Mouse (Mus musculus) stomach, embryonic 15.5 days (tissue): ENCODE results near the gene Serpina1b. TPM values are rescaled to one million over a fixed set of nuclear protein-coding genes. Genes with fewer than 3 reads are reported as not detected.
"Not testable (repeated sequence)": the region's sequence is repeated elsewhere in the genome, so short reads cannot be mapped to it uniquely, and the experiment has no call there.

Source experiments
- ATAC-seq: fragments of 200-750 bp; cut with Nextera tagmentation; 2 replicates; pipeline ENCODE4 v1.8.0; 2017; ENCODE audit warnings: low read depth, moderate number of reproducible peaks, moderate TSS enrichment; ENCODE audit not compliant: insufficient read depth, low FRiP score
- H3K27ac ChIP-seq: fragments of 300-500 bp; sonication (generic); 2 replicates; pipeline ENCODE4 v1.5.1; 2015; ENCODE audit warnings: mild to moderate bottlenecking, inconsistent platforms
- H3K27me3 ChIP-seq: fragments of 300-500 bp; sonication (generic); replicated peaks from 2 replicates; pipeline ENCODE4 v1.6.1; 2015; ENCODE audit warnings: inconsistent platforms
- H3K36me3 ChIP-seq: fragments of 300-500 bp; sonication (generic); 2 replicates; pipeline ENCODE4 v1.6.1; 2015; ENCODE audit warnings: inconsistent platforms
- H3K4me1 ChIP-seq: fragments of 300-500 bp; sonication (generic); 2 replicates; pipeline ENCODE4 v1.6.1; 2015; ENCODE audit warnings: inconsistent platforms
- H3K4me2 ChIP-seq: fragments of 300-500 bp; sonication (generic); 2 replicates; pipeline ENCODE4 v1.6.1; 2015; ENCODE audit warnings: mild to moderate bottlenecking, inconsistent platforms
- H3K4me3 ChIP-seq: fragments of 300-500 bp; sonication (generic); replicated peaks from 2 replicates; pipeline ENCODE4 v1.5.1; 2015; ENCODE audit warnings: inconsistent platforms
- H3K9ac ChIP-seq: fragments of 300-500 bp; sonication (generic); 2 replicates; pipeline ENCODE4 v1.6.1; 2015; ENCODE audit warnings: inconsistent platforms
- H3K9me3 ChIP-seq: fragments of 300-500 bp; sonication (generic); 2 replicates; pipeline ENCODE4 v1.6.1; 2016; ENCODE audit warnings: inconsistent platforms
- WGBS: fragments of 180-500 bp; shearing (Covaris S2); methylation state at CpG from one replicate; pipeline ENCODE4 v1.1.7; 2015; 5-methylcytosine and 5-hydroxymethylcytosine counted together
- polyA plus RNA-seq: library from polyadenylated mRNA; unstranded; fragments of >200 nt; fragmentation: Nextera tagmentation; extraction: Ambion mirVana; gene quantifications from 2 replicates; pipeline ENCODE4 v1.2.1, GENCODE M21; 2015

Serpina1b gene
- polyA plus RNA-seq, 1 experiment from 2014 or later: 70.2 TPM

- no peak overlapping the region for H3K27ac ChIP-seq
- H3K36me3 ChIP-seq: no peaks in the 10 kb centered on the region
- H3K27me3 ChIP-seq: no peaks in the 10 kb centered on the region
- H3K4me2 ChIP-seq: no peak overlapping the region
- ATAC-seq: no peak
- no peaks in the 10 kb centered on the region for H3K9me3 ChIP-seq
- 38% methylated on average over 7 of the region's 7 CpGs for WGBS
- no peaks in the 10 kb centered on the region for H3K4me1 ChIP-seq
- no peak overlapping the region for H3K9ac ChIP-seq
- no peak overlapping the region for H3K4me3 ChIP-seq
Measured at GRCm38 (mm10) chr12:103687021-103687420, 143.2 kb downstream of the Serpina1b start.

- 77% methylated on average over 3 of the region's 3 CpGs for WGBS
Measured at GRCm38 (mm10) chr12:103686050-103686449, 144.1 kb downstream of the Serpina1b start.

GRCm38 (mm10) chr12:103685386-103685785, 144.8 kb downstream of the Serpina1b start:
- Histone ChIP-seq H3K9ac (no peak overlapping the region), H3K9me3 (no peaks in the 10 kb centered on the region), H3K4me3 (no peak overlapping the region), H3K4me2 (no peak overlapping the region), H3K36me3 (no peaks in the 10 kb centered on the region), H3K27ac (no peak overlapping the region), H3K4me1 (no peaks in the 10 kb centered on the region), H3K27me3 (no peaks in the 10 kb centered on the region)
- ATAC-seq: no peak
- WGBS: 29% methylated on average over 3 of the region's 3 CpGs

More at GRCm38 (mm10) chr12:103686050-103686449, 144.1 kb downstream of the Serpina1b start:
- H3K27ac ChIP-seq: no peak overlapping the region
- no peaks in the 10 kb centered on the region for H3K9me3 ChIP-seq
- ATAC-seq: no peak
- H3K4me2 ChIP-seq: no peak overlapping the region
- no peak overlapping the region for H3K9ac ChIP-seq
- no peak overlapping the region for H3K4me3 ChIP-seq
- H3K36me3 ChIP-seq: no peaks in the 10 kb centered on the region
- H3K4me1 ChIP-seq: no peaks in the 10 kb centered on the region
- H3K27me3 ChIP-seq: no peaks in the 10 kb centered on the region

GRCm38 (mm10) chr12:103683775-103684174, 146.4 kb downstream of the Serpina1b start:
- no peaks in the 10 kb centered on the region for H3K9me3 ChIP-seq
- 50% methylated on average over 4 of the region's 4 CpGs for WGBS
- ATAC-seq: no peak

GRCm38 (mm10) chr12:103681739-103682138, 148.4 kb downstream of the Serpina1b start:
- Histone ChIP-seq H3K4me3 (no peak overlapping the region), H3K9ac (no peak overlapping the region), H3K4me1 (no peaks in the 10 kb centered on the region), H3K27ac (no peak overlapping the region), H3K27me3 (no peaks in the 10 kb centered on the region), H3K9me3 (no peaks in the 10 kb centered on the region), H3K4me2 (no peak overlapping the region), H3K36me3 (no peaks in the 10 kb centered on the region)
- 52% methylated on average over 2 of the region's 2 CpGs for WGBS
- ATAC-seq: peak; percentile 54; the same call in 1 of the 2 replicates

More at GRCm38 (mm10) chr12:103683775-103684174, 146.4 kb downstream of the Serpina1b start:
- Histone ChIP-seq H3K4me3 (no peak overlapping the region), H3K27ac (no peak overlapping the region), H3K9ac (no peak overlapping the region), H3K4me1 (no peaks in the 10 kb centered on the region), H3K36me3 (no peaks in the 10 kb centered on the region), H3K27me3 (no peaks in the 10 kb centered on the region), H3K4me2 (no peak overlapping the region)

GRCm38 (mm10) chr12:103681169-103681568, 149.0 kb downstream of the Serpina1b start:
- H3K4me3 ChIP-seq: no peak overlapping the region
- H3K4me2 ChIP-seq: no peak overlapping the region
- WGBS: 68% methylated on average over 2 of the region's 2 CpGs
- H3K27ac ChIP-seq: no peak overlapping the region
- no peak for ATAC-seq
- no peaks in the 10 kb centered on the region for H3K27me3 ChIP-seq
- H3K9ac ChIP-seq: no peak overlapping the region
- no peaks in the 10 kb centered on the region for H3K4me1 ChIP-seq
- H3K36me3 ChIP-seq: no peaks in the 10 kb centered on the region
- H3K9me3 ChIP-seq: no peaks in the 10 kb centered on the region

- H3K27ac ChIP-seq, H3K4me1 ChIP-seq, H3K36me3 ChIP-seq, H3K9ac ChIP-seq, H3K9me3 ChIP-seq, H3K4me3 ChIP-seq, H3K27me3 ChIP-seq, H3K4me2 ChIP-seq: not testable (repeated sequence)
- WGBS: 92% methylated on average over 1 of the region's 1 CpGs
- ATAC-seq: peak; percentile 53; the same call in 1 of the 2 replicates
Measured at GRCm38 (mm10) chr12:103679853-103680252, 150.3 kb downstream of the Serpina1b start.

Other genes starting within 250 kb of the Serpina1b start
- 2.8 and 4.6 TPM in 2 replicates for gene Serpina10, start 198.9 kb downstream of the Serpina1b start, polyA plus RNA-seq
- gene Serpina6, start 173.2 kb downstream of the Serpina1b start, polyA plus RNA-seq: 300 and 304 TPM in 2 replicates
- 0.71 and 1.3 TPM in 2 replicates for gene Serpina16, start 154.2 kb downstream of the Serpina1b start, polyA plus RNA-seq
- not detected in 2 replicates for gene Serpina1f, start 134.8 kb downstream of the Serpina1b start, polyA plus RNA-seq
- 8.4 and 20.8 TPM in 2 replicates for gene Serpina1d, start 56.8 kb downstream of the Serpina1b start, polyA plus RNA-seq
- gene Serpina1a, start 33.2 kb upstream of the Serpina1b start, polyA plus RNA-seq: 19.0 and 49.1 TPM in 2 replicates
- 24.9 and 26.7 TPM in 2 replicates for gene Serpina1c, start 74.5 kb upstream of the Serpina1b start, polyA plus RNA-seq
- gene Serpina1e, start 128.6 kb upstream of the Serpina1b start, polyA plus RNA-seq: 11.8 and 20.6 TPM in 2 replicates
- 0.21 and 0.87 TPM in 2 replicates for gene Serpina11, start 159.6 kb upstream of the Serpina1b start, polyA plus RNA-seq
- gene Serpina9, start 183.4 kb upstream of the Serpina1b start, polyA plus RNA-seq: not detected in 2 replicates
- gene Serpina12, start 214.1 kb upstream of the Serpina1b start, polyA plus RNA-seq: not detected in 2 replicates